Mouse (Mus musculus) intestine, embryonic 15.5 days (tissue): Measurements from ENCODE around the gene Zkscan7. TPM values are rescaled to one million over a fixed set of nuclear protein-coding genes. Genes with fewer than 3 reads are reported as not detected.

Experiments
- ATAC-seq: fragments of 200-750 bp; cut with Nextera tagmentation; 2 replicates; pipeline ENCODE4 v1.8.0; 2017; ENCODE audit warnings: moderate TSS enrichment, moderate library complexity
- H3K27ac ChIP-seq: fragments of 300-500 bp; sonication (generic); 2 replicates; pipeline ENCODE4 v1.5.1; 2015; ENCODE audit warnings: mild to moderate bottlenecking, inconsistent platforms
- H3K27me3 ChIP-seq: fragments of 300-500 bp; sonication (generic); replicated peaks from 2 replicates; pipeline ENCODE4 v1.6.1; 2015; ENCODE audit warnings: inconsistent platforms
- H3K36me3 ChIP-seq: fragments of 300-500 bp; sonication (generic); 2 replicates; pipeline ENCODE4 v1.6.1; 2015; ENCODE audit warnings: inconsistent platforms
- H3K4me1 ChIP-seq: fragments of 300-500 bp; sonication (generic); replicated peaks from 2 replicates; pipeline ENCODE4 v1.6.1; 2015; ENCODE audit warnings: inconsistent platforms
- H3K4me2 ChIP-seq: fragments of 300-500 bp; sonication (generic); replicated peaks from 2 replicates; pipeline ENCODE4 v1.6.1; 2015; ENCODE audit warnings: mild to moderate bottlenecking, inconsistent platforms
- H3K4me3 ChIP-seq: fragments of 300-500 bp; sonication (generic); replicated peaks from 2 replicates; pipeline ENCODE4 v1.5.1; 2015; ENCODE audit warnings: inconsistent platforms
- H3K9ac ChIP-seq: fragments of 300-500 bp; sonication (generic); 2 replicates; pipeline ENCODE4 v1.6.1; 2015; ENCODE audit warnings: inconsistent platforms
- H3K9me3 ChIP-seq: fragments of 300-500 bp; sonication (generic); 2 replicates; pipeline ENCODE4 v1.6.1; 2016; ENCODE audit warnings: inconsistent platforms
- WGBS: fragments of 180-500 bp; shearing (Covaris S2); methylation state at CpG from one replicate; pipeline ENCODE4 v1.1.7; 2015; 5-methylcytosine and 5-hydroxymethylcytosine counted together
- polyA plus RNA-seq: library from polyadenylated mRNA; unstranded; fragments of >200 nt; fragmentation: Nextera tagmentation; extraction: Ambion mirVana; gene quantifications from 2 replicates; pipeline ENCODE4 v1.2.1, GENCODE M21; 2015

Zkscan7 gene
- polyA plus RNA-seq, 1 experiment from 2014 or later = 2.8 TPM

GRCm38 (mm10) chr9:122860752-122861151 is 24.7 kb upstream of the Zkscan7 start:
- Histone ChIP-seq H3K4me1 (peaks cover 8% of the 10 kb centered on the region), H3K9ac (no peak overlapping the region), H3K9me3 (peaks cover 17% of the 10 kb centered on the region; the same call in 1 of the 2 replicates), H3K27ac (no peak overlapping the region), H3K36me3 (peaks cover 62% of the 10 kb centered on the region), H3K27me3 (no peaks in the 10 kb centered on the region), H3K4me2 (no peak overlapping the region), H3K4me3 (no peak overlapping the region)
- ATAC-seq = no peak

- Histone ChIP-seq H3K27me3 (no peaks in the 10 kb centered on the region), H3K4me3 (no peak overlapping the region), H3K4me2 (no peak overlapping the region), H3K9me3 (peaks cover 17% of the 10 kb centered on the region; the same call in 1 of the 2 replicates), H3K27ac (no peak overlapping the region), H3K9ac (no peak overlapping the region), H3K4me1 (peaks cover 8% of the 10 kb centered on the region), H3K36me3 (peaks cover 35% of the 10 kb centered on the region)
- WGBS = 53% methylated on average over 2 of the region's 2 CpGs
- ATAC-seq = no peak
Observed at GRCm38 (mm10) chr9:122863731-122864130, 21.8 kb upstream of the Zkscan7 start.

GRCm38 (mm10) chr9:122864848-122865247 is 20.6 kb upstream of the Zkscan7 start:
- Histone ChIP-seq H3K4me2 (peak overlapping the region; percentile 66), H3K9me3 (peaks cover 13% of the 10 kb centered on the region; the same call in 1 of the 2 replicates), H3K27ac (no peak overlapping the region), H3K27me3 (no peaks in the 10 kb centered on the region), H3K4me3 (peak overlapping the region; percentile 91), H3K4me1 (peaks cover 8% of the 10 kb centered on the region), H3K36me3 (peaks cover 25% of the 10 kb centered on the region), H3K9ac (peak overlapping the region; percentile 89)
- ATAC-seq = no peak
- 54% methylated on average over 3 of the region's 3 CpGs for WGBS

GRCm38 (mm10) chr9:122865697-122866166 is 19.8 kb upstream of the Zkscan7 start, which contains the start of gene Zfp445:
Gene Zfp445 (minus strand): TSS chr9:122866006.
- Histone ChIP-seq H3K9me3 (peaks cover 7% of the 10 kb centered on the region; the same call in 1 of the 2 replicates), H3K27ac (peak within 1 kb of the TSS; percentile 83), H3K9ac (peak within 1 kb of the TSS; percentile 89), H3K4me2 (peak within 1 kb of the TSS; percentile 66), H3K27me3 (no peaks in the 10 kb centered on the region), H3K4me3 (peak within 1 kb of the TSS; percentile 91), H3K4me1 (peaks cover 8% of the 10 kb centered on the region), H3K36me3 (peaks cover 16% of the 10 kb centered on the region)
- peak; percentile 95 for ATAC-seq
- WGBS = under 1% methylated on average over 34 of the region's 34 CpGs

- H3K4me2 ChIP-seq = peak overlapping the region; percentile 58
- peak overlapping the region; percentile 91 for H3K4me3 ChIP-seq
- peaks cover 8% of the 10 kb centered on the region for H3K4me1 ChIP-seq
- ATAC-seq = peak; percentile 46
- H3K36me3 ChIP-seq = peaks cover 12% of the 10 kb centered on the region
- H3K9me3 ChIP-seq = peaks cover 4% of the 10 kb centered on the region; the same call in 1 of the 2 replicates
- H3K9ac ChIP-seq = no peak overlapping the region
- H3K27me3 ChIP-seq = no peaks in the 10 kb centered on the region
- WGBS = 72% methylated on average over 4 of the region's 4 CpGs
- no peak overlapping the region for H3K27ac ChIP-seq
Observed at GRCm38 (mm10) chr9:122866192-122866591, 19.3 kb upstream of the Zkscan7 start.

GRCm38 (mm10) chr9:122872595-122872994 is 12.9 kb upstream of the Zkscan7 start:
- Histone ChIP-seq H3K27ac (no peak overlapping the region), H3K4me1 (no peaks in the 10 kb centered on the region), H3K4me2 (no peak overlapping the region), H3K27me3 (no peaks in the 10 kb centered on the region), H3K9me3 (no peaks in the 10 kb centered on the region), H3K36me3 (no peaks in the 10 kb centered on the region), H3K4me3 (no peak overlapping the region), H3K9ac (no peak overlapping the region)
- ATAC-seq = no peak
- WGBS = 81% methylated on average over 4 of the region's 4 CpGs

GRCm38 (mm10) chr9:122874653-122875052 is 10.8 kb upstream of the Zkscan7 start:
- 60% methylated on average over 1 of the region's 1 CpGs for WGBS
- Histone ChIP-seq H3K9ac (no peak overlapping the region), H3K36me3 (no peaks in the 10 kb centered on the region), H3K9me3 (no peaks in the 10 kb centered on the region), H3K4me2 (no peak overlapping the region), H3K4me3 (no peak overlapping the region), H3K27ac (no peak overlapping the region), H3K27me3 (no peaks in the 10 kb centered on the region), H3K4me1 (no peaks in the 10 kb centered on the region)
- ATAC-seq = no peak

GRCm38 (mm10) chr9:122875145-122875544 is 10.3 kb upstream of the Zkscan7 start:
- 94% methylated on average over 2 of the region's 2 CpGs for WGBS
- Histone ChIP-seq H3K4me2 (no peak overlapping the region), H3K4me3 (no peak overlapping the region), H3K27ac (no peak overlapping the region), H3K36me3 (no peaks in the 10 kb centered on the region), H3K9me3 (no peaks in the 10 kb centered on the region), H3K27me3 (no peaks in the 10 kb centered on the region), H3K9ac (no peak overlapping the region), H3K4me1 (no peaks in the 10 kb centered on the region)
- ATAC-seq = no peak

GRCm38 (mm10) chr9:122886372-122887179 is 1.1 kb downstream of the Zkscan7 start:
- Histone ChIP-seq H3K9ac (peak overlapping the region; percentile 74), H3K27me3 (no peaks in the 10 kb centered on the region), H3K36me3 (no peaks in the 10 kb centered on the region), H3K27ac (peak overlapping the region; percentile 36; the same call in 1 of the 2 replicates), H3K4me3 (peak overlapping the region; percentile 71), H3K9me3 (no peaks in the 10 kb centered on the region), H3K4me1 (0 out of 2 replicates have a peak, but pooled peaks cover 4% of the 10 kb centered on the region), H3K4me2 (peak overlapping the region; percentile 75)
- ATAC-seq = peak; percentile 94
- WGBS = 6% methylated on average over 54 of the region's 54 CpGs

GRCm38 (mm10) chr9:122901047-122901446 is 15.6 kb downstream of the Zkscan7 start:
- H3K4me3 ChIP-seq = no peak overlapping the region
- no peaks in the 10 kb centered on the region for H3K9me3 ChIP-seq
- WGBS = 87% methylated on average over 2 of the region's 2 CpGs
- H3K36me3 ChIP-seq = no peaks in the 10 kb centered on the region
- no peaks in the 10 kb centered on the region; the same call in 1 of the 2 replicates for H3K4me1 ChIP-seq
- ATAC-seq = no peak
- no peak overlapping the region for H3K27ac ChIP-seq
- no peak overlapping the region for H3K4me2 ChIP-seq
- H3K27me3 ChIP-seq = no peaks in the 10 kb centered on the region
- H3K9ac ChIP-seq = no peak overlapping the region

GRCm38 (mm10) chr9:122902717-122903535 is 17.4 kb downstream of the Zkscan7 start:
- Histone ChIP-seq H3K9me3 (no peaks in the 10 kb centered on the region), H3K4me2 (peak overlapping the region; percentile 87), H3K27ac (no peak overlapping the region)

GRCm38 (mm10) chr9:122922436-122922835 is 37.0 kb downstream of the Zkscan7 start:
- Histone ChIP-seq H3K4me3 (peak overlapping the region; percentile 78), H3K27ac (no peak overlapping the region), H3K27me3 (no peaks in the 10 kb centered on the region), H3K9me3 (no peaks in the 10 kb centered on the region), H3K9ac (no peak overlapping the region), H3K36me3 (peaks cover 23% of the 10 kb centered on the region), H3K4me2 (peak overlapping the region; percentile 80), H3K4me1 (no peaks in the 10 kb centered on the region)
- ATAC-seq = peak; percentile 70; the same call in 1 of the 2 replicates
- WGBS = 31% methylated on average over 3 of the region's 3 CpGs

More at GRCm38 (mm10) chr9:122902717-122903535, 17.4 kb downstream of the Zkscan7 start:
- H3K27me3 ChIP-seq = no peaks in the 10 kb centered on the region
- H3K9ac ChIP-seq = peak overlapping the region; percentile 62
- no peaks in the 10 kb centered on the region for H3K36me3 ChIP-seq
- 14% methylated on average over 32 of the region's 32 CpGs for WGBS
- ATAC-seq = peak; percentile 93
- no peaks in the 10 kb centered on the region; the same call in 1 of the 2 replicates for H3K4me1 ChIP-seq
- H3K4me3 ChIP-seq = peak overlapping the region; percentile 58
